Mouse (Mus musculus) brain, embryonic 14.5 days (tissue): ENCODE measurements around the gene Bach1.

Source experiments
- CTCF ChIP-seq: fragments of 200-500 bp; IDR thresholded peaks from 2 replicates; pipeline ENCODE4 v1.5.1; 2012; ENCODE audit warnings: inconsistent platforms, mild to moderate bottlenecking, moderate library complexity, borderline replicate concordance; ENCODE audit not compliant: insufficient read depth, insufficient read length; ENCODE audit errors: extremely low read depth
- POLR2A ChIP-seq: fragments of 200-500 bp; IDR thresholded peaks from 2 replicates; pipeline ENCODE4 v1.6.1; 2012; ENCODE audit warnings: mild to moderate bottlenecking, inconsistent platforms, borderline replicate concordance; ENCODE audit not compliant: poor library complexity, insufficient read depth, insufficient read length, severe bottlenecking; ENCODE audit errors: extremely low read depth

DNA sequence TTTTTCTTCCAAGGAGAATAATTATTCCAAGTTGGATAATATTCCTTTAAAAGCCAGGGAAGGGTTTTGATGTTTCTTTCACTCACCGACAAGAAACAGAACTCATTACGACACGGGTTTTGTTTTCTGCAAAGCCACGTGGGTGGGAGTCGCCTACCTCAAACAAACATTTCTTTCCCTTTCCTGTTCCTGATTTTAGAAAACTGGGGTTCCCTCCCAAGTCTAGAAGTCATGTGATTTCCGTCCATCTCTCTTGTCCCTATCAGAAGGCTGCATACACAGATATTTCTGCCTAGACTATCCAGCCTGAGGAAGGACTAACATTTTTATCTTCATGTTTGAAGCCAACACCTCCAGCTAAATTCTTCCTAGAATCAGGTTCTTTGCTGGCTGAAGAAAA lies 34.9 kb upstream of the Bach1 start:
- TF ChIP-seq CTCF (no peak), POLR2A (no peak)
